Mouse (Mus musculus): ENCODE data around the gene Memo1. TPM values are rescaled to one million over a fixed set of nuclear protein-coding genes. Genes with fewer than 3 reads are reported as not detected.

Memo1 gene
- total and polyA plus RNA-seq, 3 experiments: 47.7 to 133 (median 76.4) TPM

DNA sequence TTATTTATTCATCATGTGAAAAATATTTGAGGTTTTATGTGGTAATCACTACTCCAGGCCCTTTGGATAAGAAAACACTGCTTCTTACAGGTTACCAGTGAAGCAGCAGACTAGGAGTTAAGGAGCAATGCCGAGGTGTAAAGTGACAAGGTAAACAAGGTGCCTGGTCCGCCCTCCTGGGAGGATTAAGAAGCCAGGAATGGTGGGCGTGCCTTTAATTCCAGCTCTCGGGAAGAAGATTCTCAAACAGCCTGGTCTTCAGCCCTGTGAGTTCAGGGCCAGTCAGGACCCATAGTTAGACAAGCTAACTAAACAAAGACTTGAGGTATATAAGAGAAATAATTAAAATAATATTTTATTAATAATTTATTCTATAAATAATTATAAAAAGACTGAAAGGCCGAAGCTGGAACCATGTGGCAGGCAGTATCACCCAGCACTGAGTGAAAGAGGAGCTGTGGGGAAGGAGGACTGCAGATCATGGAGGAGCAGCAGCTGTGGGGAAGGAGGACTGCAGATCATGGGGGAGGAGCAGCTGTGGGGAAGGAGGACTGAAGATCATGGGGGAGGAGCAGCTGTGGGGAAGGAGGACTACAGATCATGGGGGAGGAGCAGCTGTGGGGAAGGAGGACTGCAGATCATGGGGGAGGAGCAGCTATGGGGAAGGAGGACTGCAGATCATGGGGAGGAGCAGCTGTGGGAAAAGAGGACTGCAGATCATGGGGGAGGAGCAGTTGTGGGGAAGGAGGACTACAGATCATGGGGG, 86.0 kb downstream of the Memo1 start:
- Histone ChIP-seq H3K4me3 (replicated peaks in 1 of 3; ENCODE audit: low read depth in 2 of 3, low read length in 2 of 3, poor library complexity in 1 of 3) (no peak overlapping the region), H3K9ac (ENCODE audit: insufficient read depth, low read depth) (no peak overlapping the region), H3K9me3 (replicated peaks; ENCODE audit: low read length) (no peaks in the 10 kb centered on the region), H3K4me2 (ENCODE audit: insufficient read depth, low read depth, poor library complexity, severe bottlenecking) (no peak overlapping the region), H3K79me2 (replicated peaks; ENCODE audit: control insufficient read depth, extremely low read depth, insufficient read depth, poor library complexity, severe bottlenecking) (no peaks in the 10 kb centered on the region), H3K27ac (ENCODE audit: insufficient read depth, low read depth) (no peak overlapping the region), H3K4me1 (ENCODE audit: control insufficient read depth in 1 of 2, insufficient read depth in 2 of 2) (peaks cover 2 to 25% of the 10 kb centered on the region in 2 experiments; a peak in 3 of 4 replicates), H3K36me3 (replicated peaks in 1 of 2; ENCODE audit: control insufficient read depth in 1 of 2, insufficient read depth in 1 of 2, low read length in 1 of 2) (peaks cover 24 to 36% of the 10 kb centered on the region in 2 experiments), H3K27me3 (replicated peaks) (no peaks in the 10 kb centered on the region)
- in situ Hi-C loops (cut with MboI; ENCODE audit: low pct_ligation_motif_present, low pct_unique_long_range_greater_than_20kb, low sequenced_read_pairs): no loop called here
- TF ChIP-seq MYC (IDR thresholded peaks at IDR 0.05; ENCODE audit: low read depth, low read length) (no peak), KAT2A (IDR thresholded peaks at IDR 0.05; ENCODE audit: insufficient replicate concordance, low read length) (no peak), MAX (IDR thresholded peaks at IDR 0.05; ENCODE audit: low read length) (no peak), MXI1 (IDR thresholded peaks at IDR 0.05; ENCODE audit: low read depth, low read length) (no peak), POLR2AphosphoS2 (IDR thresholded peaks at IDR 0.05; ENCODE audit: low read depth, low read length) (no peak), ZNF384 (IDR thresholded peaks at IDR 0.05; ENCODE audit: low read depth, low read length) (no peak), ETS1 (conservative IDR thresholded peaks at IDR 0.05; ENCODE audit: low read depth, low read length) (no peak), EP300 (IDR thresholded peaks at IDR 0.05; ENCODE audit: low read length) (no peak), GABPA (IDR thresholded peaks at IDR 0.05; ENCODE audit: insufficient replicate concordance, low read depth, low read length) (no peak), HCFC1 (IDR thresholded peaks at IDR 0.05; ENCODE audit: low read depth, low read length) (no peak), JUN (IDR thresholded peaks at IDR 0.05; ENCODE audit: insufficient read depth, low read depth, low read length) (no peak), E2F4 (IDR thresholded peaks at IDR 0.05; ENCODE audit: insufficient replicate concordance, low read depth, low read length) (no peak), ELF1 (IDR thresholded peaks at IDR 0.05; ENCODE audit: low read depth, low read length) (no peak), CHD1 (IDR thresholded peaks at IDR 0.05; ENCODE audit: low read depth, low read length) (no peak), POLR2A (IDR thresholded peaks at IDR 0.05; ENCODE audit: low read depth, low read length) (no peak)
- DNase-seq (ENCODE audit: extremely low read depth): no peak
- dilution Hi-C loops (cut with MboI; ENCODE audit: extremely low pct_ligation_motif_present, extremely low pct_unique_long_range_greater_than_20kb, low sequenced_read_pairs): no loop called here

DNA sequence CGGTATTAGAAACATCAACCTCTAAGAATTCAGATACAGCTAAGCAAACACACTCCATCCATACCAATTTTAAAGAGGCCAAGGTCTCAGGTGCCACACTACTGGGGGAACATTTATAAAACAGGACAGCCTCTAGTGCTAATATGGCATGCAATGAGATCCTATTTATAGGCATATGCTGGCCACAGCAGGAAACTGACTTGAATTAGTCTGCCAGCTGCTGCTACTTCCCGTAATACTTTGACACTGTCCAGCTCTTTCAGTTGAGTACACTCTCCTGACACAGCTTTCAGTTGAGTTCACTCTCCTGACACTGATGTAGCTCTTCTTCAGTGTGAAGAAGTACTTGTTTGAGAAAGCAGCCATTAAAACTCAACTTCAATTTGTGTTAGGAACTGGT, 99.4 kb downstream of the Memo1 start:
- Histone ChIP-seq H3K79me2 (replicated peaks; ENCODE audit: control insufficient read depth, extremely low read depth, insufficient read depth, poor library complexity, severe bottlenecking) (no peaks in the 10 kb centered on the region), H3K9ac (ENCODE audit: insufficient read depth, low read depth) (no peak overlapping the region), H3K27ac (ENCODE audit: insufficient read depth, low read depth) (peak overlapping the region; percentile 41; the same call in 1 of the 2 replicates), H3K27me3 (replicated peaks) (no peaks in the 10 kb centered on the region), H3K9me3 (replicated peaks; ENCODE audit: low read length) (no peaks in the 10 kb centered on the region), H3K4me3 (replicated peaks in 1 of 3; ENCODE audit: low read depth in 2 of 3, low read length in 2 of 3, poor library complexity in 1 of 3) (no peak overlapping the region), H3K36me3 (replicated peaks in 1 of 2; ENCODE audit: control insufficient read depth in 1 of 2, insufficient read depth in 1 of 2, low read length in 1 of 2) (peaks cover 0 to 6% of the 10 kb centered on the region in 2 experiments), H3K4me1 (ENCODE audit: control insufficient read depth in 1 of 2, insufficient read depth in 2 of 2) (peaks cover 3 to 52% of the 10 kb centered on the region in 2 experiments), H3K4me2 (ENCODE audit: insufficient read depth, low read depth, poor library complexity, severe bottlenecking) (peak overlapping the region; percentile 82)
- dilution Hi-C loops (cut with MboI; ENCODE audit: extremely low pct_ligation_motif_present, extremely low pct_unique_long_range_greater_than_20kb, low sequenced_read_pairs): no loop called here
- DNase-seq (ENCODE audit: extremely low read depth): peak; percentile 89
- in situ Hi-C loops (cut with MboI; ENCODE audit: low pct_ligation_motif_present, low pct_unique_long_range_greater_than_20kb, low sequenced_read_pairs): no loop called here
- TF ChIP-seq ETS1 (conservative IDR thresholded peaks at IDR 0.05; ENCODE audit: low read depth, low read length) (peak; percentile 79), MAX (IDR thresholded peaks at IDR 0.05; ENCODE audit: low read length) (no peak), TBP (conservative IDR thresholded peaks at IDR 0.05; ENCODE audit: low read depth, low read length) (0 out of 2 replicates have a peak, but pooled peaks have one; percentile 49), TCF12 (IDR thresholded peaks at IDR 0.05; ENCODE audit: low read depth, low read length) (peak; percentile 70; the same call in 1 of the 2 replicates), SIN3A (IDR thresholded peaks at IDR 0.05; ENCODE audit: low read length) (peak; percentile 35; the same call in 1 of the 2 replicates), MEF2A (IDR thresholded peaks at IDR 0.05; ENCODE audit: borderline replicate concordance, low read depth, low read length) (peak; percentile 97), JUND (conservative IDR thresholded peaks at IDR 0.05; ENCODE audit: low read depth, low read length) (peak; percentile 36; the same call in 1 of the 2 replicates), ELF1 (IDR thresholded peaks at IDR 0.05; ENCODE audit: low read depth, low read length) (peak; percentile 38; the same call in 1 of the 2 replicates), EP300 (IDR thresholded peaks at IDR 0.05; ENCODE audit: low read length) (peak; percentile 86; the same call in 1 of the 2 replicates), POLR2A (IDR thresholded peaks at IDR 0.05; ENCODE audit: low read depth, low read length) (no peak), BHLHE40 (IDR thresholded peaks at IDR 0.05; ENCODE audit: low read depth, low read length) (peak; percentile 67)

All from CH12.LX (cell line).